Mouse (Mus musculus) forebrain, postnatal 0 days (tissue): ENCODE results near the gene Ypel3. TPM values are rescaled to one million over a fixed set of nuclear protein-coding genes. Genes with fewer than 3 reads are reported as not detected.
"Not testable (repeated sequence)": the region's sequence is repeated elsewhere in the genome, so short reads cannot be mapped to it uniquely, and the experiment has no call there.

ENCODE experiments used
- ATAC-seq: fragments of 200-750 bp; cut with Nextera tagmentation; 2 replicates; pipeline ENCODE4 v1.8.0; 2017; ENCODE audit warnings: mild to moderate bottlenecking, moderate library complexity
- DNase-seq: peaks from one replicate; pipeline ENCODE4 v3.0.0-alpha.2; 2015
- H3K27ac ChIP-seq: fragments of 300-500 bp; sonication (generic); 2 replicates; pipeline ENCODE4 v1.5.1; 2014; ENCODE audit warnings: low read depth, mild to moderate bottlenecking, antibody characterized with exemption, low read length, moderate library complexity, mixed read lengths
- H3K27me3 ChIP-seq: fragments of 300-500 bp; sonication (generic); 2 replicates; pipeline ENCODE4 v1.6.1; 2014; ENCODE audit warnings: mild to moderate bottlenecking, low read length, mixed read lengths; ENCODE audit not compliant: insufficient read depth
- H3K36me3 ChIP-seq: fragments of 300-500 bp; sonication (generic); 2 replicates; pipeline ENCODE4 v1.6.1; 2014; ENCODE audit warnings: mild to moderate bottlenecking, moderate library complexity; ENCODE audit not compliant: insufficient read depth
- H3K4me1 ChIP-seq: fragments of 300-500 bp; sonication (generic); 2 replicates; pipeline ENCODE4 v1.6.1; 2014; ENCODE audit warnings: antibody characterized with exemption; ENCODE audit not compliant: insufficient read depth
- H3K4me2 ChIP-seq: fragments of 300-500 bp; sonication (generic); 2 replicates; pipeline ENCODE4 v1.6.1; 2014; ENCODE audit warnings: low read depth, mild to moderate bottlenecking, moderate library complexity
- H3K4me3 ChIP-seq: fragments of 300-500 bp; sonication (generic); 2 replicates; pipeline ENCODE4 v1.5.1; 2014; ENCODE audit warnings: low read depth, low read length, mixed read lengths
- H3K9ac ChIP-seq: fragments of 300-500 bp; sonication (generic); 2 replicates; pipeline ENCODE4 v1.6.1; 2014; ENCODE audit warnings: mild to moderate bottlenecking
- H3K9me3 ChIP-seq: fragments of 300-500 bp; sonication (generic); 2 replicates; pipeline ENCODE4 v1.6.1; 2016; ENCODE audit warnings: low read length
- CTCF ChIP-seq: sonication (generic); IDR thresholded peaks from 2 replicates; pipeline ENCODE4 v1.5.1; 2016; ENCODE audit warnings: antibody characterized with exemption, control low read depth, low read depth
- WGBS: fragments of 180-500 bp; shearing (Covaris S2); extraction: QIAGEN DNeasy Blood & Tissue Kit; methylation state at CpG from one replicate; pipeline ENCODE4 v1.1.7; 2014; 5-methylcytosine and 5-hydroxymethylcytosine counted together
- polyA plus RNA-seq: library from polyadenylated mRNA; unstranded; fragments of >200 nt; fragmentation: Nextera tagmentation; extraction: Ambion mirVana; gene quantifications from 2 replicates; pipeline ENCODE4 v1.2.1, GENCODE M21; 2015
- total RNA-seq: library from RNA; depleted of rRNA; stranded (reverse); fragments of >200 nt; gene quantifications from 2 replicates; pipeline ENCODE4 v1.2.3, GENCODE M21; 2014; rRNA removed

Ypel3 gene
- total RNA-seq (162 and 237 TPM in 2 replicates), polyA plus RNA-seq (223 and 250 TPM in 2 replicates)

DNA sequence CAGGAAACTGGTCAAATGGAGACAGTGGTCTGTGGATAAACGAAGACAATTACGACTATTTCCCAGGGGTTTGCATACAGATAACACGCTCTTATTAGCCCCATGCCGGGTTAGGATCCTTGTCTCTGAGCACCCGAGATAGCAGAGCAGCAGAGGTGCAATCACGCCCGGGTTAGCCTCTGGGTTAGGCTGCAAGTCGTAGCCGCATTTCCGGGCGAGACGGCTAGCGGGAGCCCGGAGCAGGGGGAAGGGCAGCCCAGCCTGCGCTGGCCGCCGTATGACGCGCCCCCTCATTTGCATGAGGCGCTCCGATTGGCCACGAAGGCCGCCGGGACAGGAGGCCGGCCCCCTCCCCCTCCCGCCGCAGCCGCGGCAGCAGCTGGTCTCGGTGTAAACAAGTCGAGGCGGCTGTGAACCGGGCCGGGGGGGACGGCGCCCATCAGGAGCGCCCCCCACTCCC lies at the start of gene Ypel3:
TSS of gene Ypel3 (plus strand) at position 358 of the 460 bp plus-strand sequence.
- ATAC-seq (peak; percentile 89), DNase-seq (peak; percentile 92)
- Histone ChIP-seq H3K27me3 (no peaks in the 10 kb centered on the region), H3K9ac (peak within 1 kb of the TSS; percentile 96), H3K9me3 (no peaks in the 10 kb centered on the region), H3K4me1 (peaks cover 20% of the 10 kb centered on the region), H3K27ac (peak within 1 kb of the TSS; percentile 87), H3K4me2 (peak within 1 kb of the TSS; percentile 93), H3K4me3 (peak within 1 kb of the TSS; percentile 63), H3K36me3 (peaks cover 15% of the 10 kb centered on the region)
- under 1% methylated on average over 36 of the region's 37 CpGs for WGBS
- TF ChIP-seq CTCF: 0 out of 2 replicates have a peak, but pooled peaks have one; percentile 9

DNA sequence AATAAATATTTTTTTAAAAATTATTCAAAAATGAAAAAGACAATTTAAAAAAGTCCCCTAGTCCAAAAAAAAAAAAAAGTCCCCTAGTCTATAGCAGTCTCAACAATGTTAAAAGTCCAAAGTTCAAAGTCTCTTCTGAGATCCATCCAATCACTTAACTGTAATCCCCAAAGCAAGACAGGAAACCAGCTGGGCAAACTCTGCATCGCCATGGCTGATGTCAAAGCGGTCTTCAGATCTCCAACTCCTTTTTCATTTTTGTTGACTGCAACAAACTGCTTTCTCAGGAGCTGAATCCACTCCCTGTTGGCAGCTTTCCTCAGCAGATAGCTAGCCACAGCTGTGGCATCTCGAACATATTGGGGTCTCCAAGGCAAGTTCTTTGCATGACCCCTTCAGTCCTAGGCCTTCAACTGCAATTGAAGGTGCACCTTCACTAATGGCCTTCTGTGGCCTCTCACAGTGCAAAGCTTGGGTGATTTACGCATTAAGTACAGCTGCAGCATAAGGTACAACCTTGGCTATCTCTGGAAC lies 46.4 kb upstream of the Ypel3 start:
- not testable (repeated sequence) for DNase-seq, H3K4me1 ChIP-seq, H3K36me3 ChIP-seq, ATAC-seq, H3K9me3 ChIP-seq, H3K4me3 ChIP-seq, H3K27ac ChIP-seq, H3K9ac ChIP-seq, H3K4me2 ChIP-seq, H3K27me3 ChIP-seq
- 90% methylated on average over 4 of the region's 4 CpGs for WGBS

DNA sequence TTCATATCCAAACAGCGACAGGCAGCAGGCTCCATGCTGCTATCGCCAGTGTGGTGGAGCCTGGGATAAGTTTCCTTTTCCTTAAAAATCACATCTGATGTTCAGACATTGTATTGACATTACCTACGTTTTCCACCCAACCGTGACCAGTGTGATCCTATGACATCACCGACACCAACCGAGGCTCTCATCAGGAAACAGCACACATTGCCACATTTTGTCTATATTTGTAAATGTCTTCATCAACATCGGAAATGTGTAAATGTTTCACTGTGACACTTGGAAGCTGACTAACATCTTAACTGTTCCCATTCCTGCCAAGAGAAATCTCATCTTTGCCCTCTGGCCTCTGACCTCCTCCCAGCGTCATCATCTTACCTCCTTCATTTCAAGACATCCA lies 40.6 kb upstream of the Ypel3 start:
- no peak for TF ChIP-seq CTCF
- Histone ChIP-seq H3K4me2 (no peak overlapping the region), H3K9ac (no peak overlapping the region), H3K4me3 (no peak overlapping the region), H3K27me3 (no peaks in the 10 kb centered on the region), H3K36me3 (no peaks in the 10 kb centered on the region), H3K4me1 (no peaks in the 10 kb centered on the region), H3K27ac (no peak overlapping the region), H3K9me3 (no peaks in the 10 kb centered on the region)
- ATAC-seq (no peak), DNase-seq (no peak)
- 85% methylated on average over 8 of the region's 8 CpGs for WGBS

DNA sequence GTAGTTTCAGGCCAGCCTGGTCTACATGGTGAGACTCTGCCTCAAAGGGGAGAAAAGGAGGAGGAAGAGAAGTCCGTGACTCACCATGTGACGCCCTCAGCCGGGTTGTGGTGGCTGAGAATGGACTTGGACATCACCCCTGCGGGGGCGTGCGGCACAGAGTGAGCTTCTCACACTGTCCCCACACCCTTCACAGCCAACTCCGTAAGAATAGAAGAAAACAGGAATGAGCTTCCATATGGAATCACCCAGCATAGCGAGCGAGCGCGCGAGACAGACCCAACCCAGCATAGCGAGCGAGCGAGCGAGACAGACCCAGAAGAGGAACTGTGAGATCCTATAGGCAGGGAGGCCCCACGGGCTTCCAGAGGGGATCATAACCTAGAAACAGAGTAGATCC lies 37.2 kb upstream of the Ypel3 start:
- no peak for ATAC-seq
- no peak for DNase-seq

DNA sequence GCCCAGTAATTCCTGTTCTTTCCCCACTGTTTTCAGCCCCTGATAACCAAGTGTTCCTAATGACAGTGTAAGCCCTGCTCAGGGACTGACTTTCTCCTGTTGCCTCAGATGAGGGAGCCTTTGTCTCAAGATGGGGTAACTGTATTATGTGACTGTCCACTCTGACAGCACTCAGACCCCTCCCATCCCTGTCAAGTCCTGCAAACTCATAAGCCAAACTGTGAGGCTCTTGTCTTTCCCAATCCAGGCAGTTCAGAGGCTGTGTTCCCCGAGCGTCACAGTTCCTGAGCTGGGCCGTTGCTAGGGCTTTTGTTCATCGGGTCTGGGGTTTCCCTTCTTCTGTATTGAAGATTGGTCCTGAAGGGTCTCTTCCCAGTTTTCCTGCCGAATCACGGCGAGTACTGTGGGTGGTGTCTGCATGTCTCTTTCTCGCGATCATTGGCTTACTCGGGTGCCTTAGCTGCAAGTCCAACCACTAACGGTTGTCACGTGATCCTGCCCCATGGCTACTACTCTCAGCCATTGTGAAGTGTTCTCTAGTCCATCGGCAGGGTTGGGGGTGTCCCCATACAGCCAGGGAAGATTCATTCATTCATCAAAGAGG lies 36.5 kb upstream of the Ypel3 start:
- Histone ChIP-seq H3K4me2 (no peak overlapping the region), H3K9ac (no peak overlapping the region), H3K27me3 (no peaks in the 10 kb centered on the region), H3K4me3 (no peak overlapping the region), H3K36me3 (no peaks in the 10 kb centered on the region), H3K9me3 (no peaks in the 10 kb centered on the region), H3K27ac (no peak overlapping the region), H3K4me1 (no peaks in the 10 kb centered on the region)
- 74% methylated on average over 13 of the region's 13 CpGs for WGBS
- TF ChIP-seq CTCF: no peak
- DNase-seq: no peak
- no peak for ATAC-seq

More for the DNA sequence above, 37.2 kb upstream of the Ypel3 start:
- Histone ChIP-seq H3K4me2 (no peak overlapping the region), H3K9me3 (no peaks in the 10 kb centered on the region), H3K27ac (no peak overlapping the region), H3K9ac (no peak overlapping the region), H3K27me3 (no peaks in the 10 kb centered on the region), H3K4me3 (no peak overlapping the region), H3K4me1 (no peaks in the 10 kb centered on the region), H3K36me3 (no peaks in the 10 kb centered on the region)
- TF ChIP-seq CTCF: no peak
- 83% methylated on average over 17 of the region's 17 CpGs for WGBS

DNA sequence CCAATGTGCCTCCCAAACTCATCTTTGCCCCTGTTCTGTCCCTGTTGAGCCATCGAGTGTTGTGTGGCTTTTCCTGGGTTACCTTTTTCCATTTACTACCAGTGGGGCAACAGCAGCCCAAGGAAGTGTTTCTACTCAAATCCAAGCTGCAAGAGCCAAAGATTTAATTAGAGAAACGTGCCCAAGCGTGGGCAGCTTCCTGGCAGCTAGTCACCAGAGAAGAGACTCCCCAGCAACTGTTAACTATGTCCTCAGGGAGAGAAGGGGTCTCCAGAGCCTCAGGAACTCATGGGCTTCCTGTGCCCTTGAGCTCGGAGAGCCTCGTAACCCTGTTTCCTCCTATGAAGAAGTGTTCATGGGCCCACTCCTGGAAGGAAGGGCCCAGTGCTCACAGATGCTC lies 35.8 kb upstream of the Ypel3 start:
- 80% methylated on average over 5 of the region's 5 CpGs for WGBS
- no peak overlapping the region for H3K4me3 ChIP-seq
- H3K4me2 ChIP-seq: no peak overlapping the region
- TF ChIP-seq CTCF: no peak
- H3K9me3 ChIP-seq: no peaks in the 10 kb centered on the region
- no peaks in the 10 kb centered on the region for H3K4me1 ChIP-seq
- no peaks in the 10 kb centered on the region for H3K27me3 ChIP-seq
- H3K36me3 ChIP-seq: no peaks in the 10 kb centered on the region
- DNase-seq (no peak), ATAC-seq (no peak)
- H3K9ac ChIP-seq: no peak overlapping the region
- H3K27ac ChIP-seq: no peak overlapping the region

DNA sequence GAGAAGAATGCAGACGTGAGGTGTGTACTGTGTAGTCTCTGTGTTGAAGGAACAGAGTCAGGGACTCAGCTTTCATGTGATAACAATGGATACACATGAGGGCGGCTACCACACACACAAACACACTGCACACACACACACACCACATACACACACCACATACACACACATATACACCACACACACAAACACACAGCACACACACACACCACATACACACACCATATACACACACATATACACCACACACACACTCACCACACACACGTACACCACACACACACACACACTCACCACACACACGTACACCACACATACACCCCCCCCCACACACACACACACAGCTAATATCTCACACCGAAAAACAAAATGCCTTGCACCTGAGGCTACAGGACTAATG lies 35.3 kb upstream of the Ypel3 start:
- no peak overlapping the region for H3K27ac ChIP-seq
- WGBS: 91% methylated on average over 5 of the region's 5 CpGs
- no peak overlapping the region for H3K9ac ChIP-seq
- no peak overlapping the region for H3K4me2 ChIP-seq
- DNase-seq (no peak), ATAC-seq (no peak)
- H3K9me3 ChIP-seq: no peaks in the 10 kb centered on the region
- H3K4me1 ChIP-seq: no peaks in the 10 kb centered on the region
- no peak overlapping the region for H3K4me3 ChIP-seq
- H3K27me3 ChIP-seq: no peaks in the 10 kb centered on the region
- no peaks in the 10 kb centered on the region for H3K36me3 ChIP-seq
- TF ChIP-seq CTCF: no peak
